Mouse (Mus musculus) MEL (cell line): Measurements from ENCODE around the gene Aak1. TPM values are rescaled to one million over a fixed set of nuclear protein-coding genes. Genes with fewer than 3 reads are reported as not detected.

Experiments
- DNase-seq: peaks from one replicate; pipeline ENCODE4 v3.0.0; 2011; ENCODE audit warnings: low read depth, low spot score
- H3K27ac ChIP-seq: 2 replicates; pipeline ENCODE4 v1.5.1; 2012; ENCODE audit warnings: low read depth, mild to moderate bottlenecking, control low read depth, low read length, moderate library complexity; ENCODE audit not compliant: control insufficient read depth
- H3K27me3 ChIP-seq, 2 experiments: fragments of 150-350 bp in 1 of 2; sonication (generic) in 1 of 2; 2 replicates each; pipeline ENCODE4 v1.6.1; 2012; ENCODE audit warnings: low read length in 2 of 2, mild to moderate bottlenecking in 2 of 2, improper control_type of control experiment in 1 of 2, moderate library complexity in 1 of 2; ENCODE audit not compliant: insufficient read depth in 2 of 2, control insufficient read depth in 1 of 2
- H3K36me3 ChIP-seq, 2 experiments: 2 replicates each; pipeline ENCODE4 v1.6.1; 2012 to 2014; ENCODE audit warnings: low read length in 2 of 2, improper control_type of control experiment in 1 of 2, inconsistent platforms in 1 of 2, mild to moderate bottlenecking in 1 of 2; ENCODE audit not compliant: insufficient read depth in 2 of 2, control insufficient read depth in 1 of 2
- H3K4me1 ChIP-seq, 2 experiments: fragments of 150-350 bp in 1 of 2; sonication (generic) in 1 of 2; 2 replicates each; pipeline ENCODE4 v1.6.1; 2012; ENCODE audit warnings: low read length in 2 of 2, improper control_type of control experiment in 1 of 2, mild to moderate bottlenecking in 1 of 2; ENCODE audit not compliant: insufficient read depth in 2 of 2, control insufficient read depth in 1 of 2
- H3K4me3 ChIP-seq, 2 experiments: fragments of 150-350 bp in 1 of 2; sonication (generic) in 1 of 2; 2 replicates each; pipeline ENCODE4 v1.5.1; 2012; ENCODE audit warnings: low read depth in 2 of 2, low read length in 2 of 2, mild to moderate bottlenecking in 2 of 2, moderate library complexity in 2 of 2, control low read depth in 1 of 2, improper control_type of control experiment in 1 of 2; ENCODE audit not compliant: control insufficient read depth in 1 of 2, insufficient read depth in 1 of 2
- H3K79me2 ChIP-seq: 2 replicates; pipeline ENCODE4 v1.6.1; 2012; ENCODE audit warnings: mild to moderate bottlenecking, low read length, moderate library complexity; ENCODE audit not compliant: control insufficient read depth, poor library complexity, insufficient read depth
- H3K9ac ChIP-seq: 2 replicates; pipeline ENCODE4 v1.6.1; 2012; ENCODE audit warnings: low read depth, mild to moderate bottlenecking, control low read depth, low read length, moderate library complexity; ENCODE audit not compliant: control insufficient read depth, poor library complexity, severe bottlenecking
- H3K9me3 ChIP-seq: fragments of 150-350 bp; sonication (generic); replicated peaks from 2 replicates; pipeline ENCODE4 v1.6.1; 2012; ENCODE audit warnings: mild to moderate bottlenecking, low read length, improper control_type of control experiment, moderate library complexity; ENCODE audit not compliant: insufficient read depth
- BHLHE40 ChIP-seq: IDR thresholded peaks from 2 replicates; pipeline ENCODE4 v1.6.1; 2012; ENCODE audit warnings: low read depth, mild to moderate bottlenecking, inconsistent platforms, low read length, improper control_type of control experiment, borderline replicate concordance
- CHD1 ChIP-seq: IDR thresholded peaks from 2 replicates; pipeline ENCODE4 v1.6.1; 2012; ENCODE audit warnings: low read depth, mild to moderate bottlenecking, inconsistent platforms, low read length, improper control_type of control experiment
- CTCF ChIP-seq, 3 experiments: IDR thresholded peaks in 2 of 3; conservative IDR thresholded peaks in 1 of 3; 2 replicates each; pipeline ENCODE4 v1.5.1; 2011 to 2012; ENCODE audit warnings: low read length in 3 of 3, low read depth in 2 of 3, mild to moderate bottlenecking in 2 of 3, improper control_type of control experiment in 1 of 3, inconsistent platforms in 1 of 3, mixed read lengths in 1 of 3, moderate library complexity in 1 of 3; ENCODE audit not compliant: control insufficient read depth in 1 of 3, insufficient read depth in 1 of 3, poor library complexity in 1 of 3, severe bottlenecking in 1 of 3
- E2F4 ChIP-seq: IDR thresholded peaks from 2 replicates; pipeline ENCODE4 v1.6.1; 2011; ENCODE audit warnings: low read depth, low read length, improper control_type of control experiment, borderline replicate concordance
- ELF1 ChIP-seq: IDR thresholded peaks from 2 replicates; pipeline ENCODE4 v1.6.1; 2014; ENCODE audit warnings: low read depth, mild to moderate bottlenecking, inconsistent platforms, low read length, improper control_type of control experiment, moderate library complexity
- EP300 ChIP-seq, 2 experiments: IDR thresholded peaks; 2 replicates each; pipeline ENCODE4 v1.6.1; 2011; ENCODE audit warnings: improper control_type of control experiment in 2 of 2, low read length in 2 of 2, low read depth in 1 of 2, mild to moderate bottlenecking in 1 of 2
- ETS1 ChIP-seq: IDR thresholded peaks from 2 replicates; pipeline ENCODE4 v1.6.1; 2012; ENCODE audit warnings: low read depth, mild to moderate bottlenecking, inconsistent platforms, low read length, improper control_type of control experiment, moderate library complexity
- JUND ChIP-seq: IDR thresholded peaks from 2 replicates; pipeline ENCODE4 v1.6.1; 2011; ENCODE audit warnings: low read depth, mild to moderate bottlenecking, improper control_type of control experiment, low read length
- KAT2A ChIP-seq: conservative IDR thresholded peaks from 2 replicates; pipeline ENCODE4 v1.6.1; 2012; ENCODE audit warnings: low read depth, low read length, improper control_type of control experiment, inconsistent platforms
- MAFK ChIP-seq: IDR thresholded peaks from 2 replicates; pipeline ENCODE4 v1.6.1; 2011; ENCODE audit warnings: low read depth, mild to moderate bottlenecking, low read length, improper control_type of control experiment, borderline replicate concordance
- MAX ChIP-seq: IDR thresholded peaks from 2 replicates; pipeline ENCODE4 v1.6.1; 2011; ENCODE audit warnings: low read length, improper control_type of control experiment
- MAZ ChIP-seq: IDR thresholded peaks from 2 replicates; pipeline ENCODE4 v1.6.1; 2012; ENCODE audit warnings: low read depth, mild to moderate bottlenecking, inconsistent platforms, low read length, improper control_type of control experiment
- MXI1 ChIP-seq: IDR thresholded peaks from 2 replicates; pipeline ENCODE4 v1.6.1; 2011; ENCODE audit warnings: mild to moderate bottlenecking, low read depth, low read length, improper control_type of control experiment
- MYB ChIP-seq: IDR thresholded peaks from 2 replicates; pipeline ENCODE4 v1.6.1; 2011; ENCODE audit warnings: mild to moderate bottlenecking, low read depth, low read length, improper control_type of control experiment
- NRF1 ChIP-seq: IDR thresholded peaks from 2 replicates; pipeline ENCODE4 v1.6.1; 2014; ENCODE audit warnings: low read depth, mild to moderate bottlenecking, inconsistent platforms, low read length, improper control_type of control experiment, moderate library complexity; ENCODE audit not compliant: poor library complexity, insufficient read depth, severe bottlenecking
- POLR2A ChIP-seq, 2 experiments: IDR thresholded peaks; 2 replicates each; pipeline ENCODE4 v1.6.1; 2011 to 2012; ENCODE audit warnings: low read length in 2 of 2, mild to moderate bottlenecking in 2 of 2, control low read depth in 1 of 2, improper control_type of control experiment in 1 of 2, low read depth in 1 of 2, moderate library complexity in 1 of 2; ENCODE audit not compliant: control insufficient read depth in 1 of 2, insufficient read depth in 1 of 2, poor library complexity in 1 of 2
- POLR2AphosphoS5 ChIP-seq: IDR thresholded peaks from 2 replicates; pipeline ENCODE4 v1.6.1; 2012; ENCODE audit warnings: low read depth, borderline replicate concordance, mild to moderate bottlenecking, inconsistent platforms, low read length, moderate library complexity, mixed read lengths
- SIN3A ChIP-seq: IDR thresholded peaks from 2 replicates; pipeline ENCODE4 v1.6.1; 2012; ENCODE audit warnings: low read length, improper control_type of control experiment, inconsistent platforms
- SMC3 ChIP-seq: IDR thresholded peaks from 2 replicates; pipeline ENCODE4 v1.6.1; 2011; ENCODE audit warnings: low read depth, low read length, improper control_type of control experiment
- TAL1 ChIP-seq: IDR thresholded peaks from 2 replicates; pipeline ENCODE4 v1.6.1; 2012; ENCODE audit warnings: mild to moderate bottlenecking, inconsistent platforms, low read length, moderate library complexity, mixed read lengths
- TBP ChIP-seq: IDR thresholded peaks from 2 replicates; pipeline ENCODE4 v1.8.0; 2011; ENCODE audit warnings: low read depth, low read length, improper control_type of control experiment
- TCF12 ChIP-seq: IDR thresholded peaks from 2 replicates; pipeline ENCODE4 v1.6.1; 2014; ENCODE audit warnings: low read depth, mild to moderate bottlenecking, inconsistent platforms, low read length, improper control_type of control experiment, moderate library complexity
- USF1 ChIP-seq: IDR thresholded peaks from 2 replicates; pipeline ENCODE4 v1.6.1; 2014; ENCODE audit warnings: low read depth, mild to moderate bottlenecking, inconsistent platforms, low read length, improper control_type of control experiment, moderate library complexity
- ZC3H11A ChIP-seq: IDR thresholded peaks from 2 replicates; pipeline ENCODE4 v1.6.1; 2012; ENCODE audit warnings: low read depth, mild to moderate bottlenecking, inconsistent platforms, low read length, improper control_type of control experiment
- ZKSCAN1 ChIP-seq: IDR thresholded peaks from 2 replicates; pipeline ENCODE4 v1.6.1; 2012; ENCODE audit warnings: low read depth, mild to moderate bottlenecking, inconsistent platforms, low read length, improper control_type of control experiment, moderate library complexity
- ZNF384 ChIP-seq: IDR thresholded peaks from 2 replicates; pipeline ENCODE4 v1.6.1; 2012; ENCODE audit warnings: low read depth, mild to moderate bottlenecking, inconsistent platforms, low read length, improper control_type of control experiment
- polyA plus RNA-seq, 2 experiments: library from polyadenylated mRNA; stranded (reverse) in 1 of 2; unstranded in 1 of 2; fragments of >175 nt in 1 of 2; fragments of >200 nt in 1 of 2; gene quantifications; 2 replicates each; pipeline versions ENCODE4 v1.2.1 to v1.2.4; 2012; ENCODE audit warnings: low replicate concordance in 2 of 2, low read depth in 1 of 2; ENCODE audit not compliant: insufficient read length in 2 of 2, insufficient read depth in 1 of 2, missing spikeins in 1 of 2
- total RNA-seq: library from RNA; depleted of rRNA; stranded (reverse); fragments of 300-350 nt; gene quantifications from 2 replicates; pipeline ENCODE4 v1.2.3, GENCODE M21; 2012

Aak1 gene
- total and polyA plus RNA-seq, 3 experiments = 6.4 to 353 (median 25.4) TPM

- no peak for TF ChIP-seq TAL1
- no peak for TF ChIP-seq JUND
- no peak for TF ChIP-seq MAZ
- TF ChIP-seq KAT2A = no peak
- no peak for TF ChIP-seq MAFK
- no peak for TF ChIP-seq USF1
- no peak for TF ChIP-seq E2F4
- no peak for TF ChIP-seq NRF1
- no peak for TF ChIP-seq CTCF (IDR thresholded peaks at IDR 0.05 in 2 of 3, conservative IDR thresholded peaks at IDR 0.05 in 1 of 3; ENCODE audit: control insufficient read depth in 1 of 3, insufficient read depth in 1 of 3, low read depth in 2 of 3, low read length in 3 of 3, poor library complexity in 1 of 3, severe bottlenecking in 1 of 3)
- peak; percentile 63 for TF ChIP-seq MAX
- TF ChIP-seq ZC3H11A = no peak
- no peak for TF ChIP-seq CHD1
- TF ChIP-seq POLR2A (IDR thresholded peaks at IDR 0.05; ENCODE audit: control insufficient read depth in 1 of 2, insufficient read depth in 1 of 2, low read depth in 1 of 2, low read length in 2 of 2, poor library complexity in 1 of 2) = no peak; a peak in 1 of 4 replicates
- TF ChIP-seq TBP = no peak
- TF ChIP-seq POLR2AphosphoS5 = no peak
- TF ChIP-seq SIN3A = peak; percentile 49
- TF ChIP-seq TCF12 = peak; percentile 0; the same call in 1 of the 2 replicates
- TF ChIP-seq ETS1 = peak; percentile 67
- TF ChIP-seq SMC3 = no peak
- no peak for TF ChIP-seq BHLHE40
- no peak for TF ChIP-seq ZKSCAN1
These were observed 191.7 kb downstream of the Aak1 start (continued) for GRCm38 (mm10) chr6:87040971-87041370.

- Histone ChIP-seq H3K9me3 (no peaks in the 10 kb centered on the region), H3K4me1 (peaks cover 17 to 31% of the 10 kb centered on the region in 2 experiments), H3K36me3 (peaks cover 0 to 33% of the 10 kb centered on the region in 2 experiments; a peak in 3 of 4 replicates), H3K27ac (peak overlapping the region; percentile 98), H3K9ac (peak overlapping the region; percentile 88), H3K4me3 (peak overlapping the region; percentile 52 to 99), H3K27me3 (no peaks in the 10 kb centered on the region), H3K79me2 (peaks cover 27% of the 10 kb centered on the region)
- TF ChIP-seq E2F4 (no peak), ZKSCAN1 (no peak), ELF1 (no peak), EP300 (IDR thresholded peaks at IDR 0.05; ENCODE audit: low read depth in 1 of 2, low read length in 2 of 2) (peak; percentile 6 to 36; a peak in 2 of 4 replicates), NRF1 (no peak), MYB (peak; percentile 47), TCF12 (no peak), JUND (no peak), CHD1 (peak; percentile 54; the same call in 1 of the 2 replicates), MXI1 (no peak), ZNF384 (peak; percentile 77)
- peak; percentile 73 for DNase-seq
These were observed 192.1 kb downstream of the Aak1 start for GRCm38 (mm10) chr6:87041431-87041830.
